Mouse (Mus musculus) myocyte (in vitro differentiated cells): ENCODE data around the gene Olfr1033.

Source experiments
- E2F4 ChIP-seq: IDR thresholded peaks from one replicate; pipeline ENCODE4 v1.6.1; 2011; ENCODE audit warnings: mild to moderate bottlenecking, control low read depth, moderate library complexity; ENCODE audit not compliant: insufficient read depth
- MAX ChIP-seq: IDR thresholded peaks from one replicate; pipeline ENCODE4 v1.6.1; 2011; ENCODE audit warnings: low read depth, mild to moderate bottlenecking, control low read depth
- MYOG ChIP-seq, 3 experiments: IDR thresholded peaks; one replicate each; pipeline ENCODE4 v1.6.1; 2011; ENCODE audit warnings: control low read depth in 2 of 3, low read depth in 2 of 3, mild to moderate bottlenecking in 2 of 3; ENCODE audit not compliant: insufficient read length in 2 of 3, control insufficient read depth in 1 of 3, insufficient read depth in 1 of 3
- POLR2A ChIP-seq: IDR thresholded peaks from one replicate; pipeline ENCODE4 v1.6.1; 2011; ENCODE audit warnings: low read depth, mild to moderate bottlenecking, control low read depth, moderate library complexity; ENCODE audit not compliant: insufficient read length
- POLR2AphosphoS2 ChIP-seq: IDR thresholded peaks from one replicate; pipeline ENCODE4 v1.6.1; 2011; ENCODE audit warnings: low read depth, control low read depth; ENCODE audit not compliant: insufficient read length
- REST ChIP-seq: IDR thresholded peaks from one replicate; pipeline ENCODE4 v1.6.1; 2011; ENCODE audit warnings: mild to moderate bottlenecking, control low read depth, moderate library complexity; ENCODE audit not compliant: insufficient read depth, insufficient read length
- SRF ChIP-seq: IDR thresholded peaks from one replicate; pipeline ENCODE4 v1.6.1; 2011; ENCODE audit warnings: low read depth; ENCODE audit not compliant: control insufficient read depth, insufficient read length
- TCF12 ChIP-seq: IDR thresholded peaks from one replicate; pipeline ENCODE4 v1.6.1; 2011; ENCODE audit warnings: mild to moderate bottlenecking, control low read depth; ENCODE audit not compliant: poor library complexity, insufficient read depth, severe bottlenecking
- TCF3 ChIP-seq: IDR thresholded peaks from one replicate; pipeline ENCODE4 v1.6.1; 2011; ENCODE audit warnings: low read depth, control low read depth; ENCODE audit not compliant: insufficient read length
- USF1 ChIP-seq: IDR thresholded peaks from one replicate; pipeline ENCODE4 v1.6.1; 2011; ENCODE audit warnings: low read depth, mild to moderate bottlenecking, control low read depth, moderate library complexity

DNA sequence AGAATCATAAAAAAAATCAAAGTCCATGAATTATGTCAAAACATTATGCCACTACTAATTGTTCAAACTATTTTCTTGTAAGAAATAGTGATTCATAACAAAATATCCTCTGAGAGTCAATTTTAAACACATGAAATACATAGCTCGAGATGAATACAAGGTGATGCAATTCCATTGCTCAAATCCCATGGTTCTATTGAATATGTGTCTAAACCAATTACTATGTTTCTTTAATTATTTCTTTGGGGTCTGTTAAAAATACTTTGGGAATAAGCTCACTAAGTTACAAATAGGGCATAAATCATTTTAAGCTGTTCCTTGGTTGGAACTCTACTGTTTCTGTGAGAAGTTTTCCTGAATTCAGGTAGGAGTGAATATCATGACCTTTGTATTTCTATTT lies 41.5 kb upstream of the Olfr1033 start, which contains the start of gene Olfr1030:
- no peak for TF ChIP-seq TCF12
- TF ChIP-seq POLR2A = no peak
- no peak for TF ChIP-seq USF1
- no peak for TF ChIP-seq MAX
- TF ChIP-seq MYOG (IDR thresholded peaks at IDR 0.05; ENCODE audit: control insufficient read depth in 1 of 3, insufficient read depth in 1 of 3, insufficient read length in 2 of 3, low read depth in 2 of 3) = no peak
- TF ChIP-seq E2F4 = no peak
- TF ChIP-seq REST = no peak
- TF ChIP-seq TCF3 = no peak
- no peak for TF ChIP-seq POLR2AphosphoS2
- no peak for TF ChIP-seq SRF
